Mouse (Mus musculus): ENCODE data around the gene Ctbp2. TPM values are rescaled to one million over a fixed set of nuclear protein-coding genes. Genes with fewer than 3 reads are reported as not detected.

Gene Ctbp2
- total RNA-seq, 2 experiments from 2014 or later: 28.3 to 34.7 TPM

DNA sequence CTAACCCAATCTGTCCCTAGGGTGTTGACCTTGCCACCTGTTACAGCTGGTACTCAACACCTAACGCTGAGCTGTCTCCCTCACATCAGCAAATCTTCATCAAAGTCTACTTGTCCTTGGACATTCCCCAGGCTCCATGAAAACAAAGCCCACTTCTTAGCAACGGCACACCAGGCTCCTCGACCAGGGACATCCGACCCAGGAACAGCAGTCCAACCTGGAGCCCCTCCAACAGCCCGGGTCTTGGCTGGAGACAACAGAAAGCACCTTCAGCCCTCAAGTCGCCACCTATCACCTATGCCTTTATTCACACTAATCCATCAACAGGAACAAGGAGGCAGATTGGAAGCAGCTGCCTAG lies 65.0 kb downstream of the Ctbp2 start:
- intact Hi-C loops (cut with DNase I): no loop called here
- DNase-seq (ENCODE audit: extremely low spot score in 1 of 2, low spot score in 2 of 2): no peak

DNA sequence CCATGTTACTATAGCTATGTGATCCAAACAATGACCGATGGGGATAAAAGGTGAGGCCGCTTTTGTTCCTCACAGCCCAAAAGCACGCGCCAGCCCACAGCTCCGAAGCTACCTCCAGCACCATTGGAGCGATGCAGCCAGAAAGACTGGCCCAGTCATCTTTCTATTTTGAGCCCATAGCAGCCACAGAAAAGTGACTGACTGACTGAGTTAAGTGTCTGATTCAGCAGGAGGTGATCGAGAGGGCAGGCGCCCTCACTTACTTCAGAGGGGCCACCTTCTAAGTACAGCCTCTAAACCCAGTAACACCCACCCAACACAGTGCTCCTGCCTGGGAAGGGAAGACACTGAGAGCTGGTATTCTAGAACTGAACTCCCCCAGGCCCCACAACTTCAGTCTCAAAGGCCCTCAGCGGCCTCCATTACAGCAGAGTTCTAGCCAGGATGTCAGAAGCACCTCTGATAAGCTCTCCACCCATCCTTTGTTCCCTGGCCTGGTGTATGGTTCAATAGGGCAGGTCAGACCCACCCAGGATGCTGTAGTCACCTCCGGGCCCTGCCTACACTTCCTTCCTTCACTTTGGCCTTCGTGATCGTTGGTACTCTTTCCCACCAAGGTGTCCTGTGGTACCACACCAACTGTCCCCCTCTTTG lies 65.5 kb downstream of the Ctbp2 start:
- DNase-seq (ENCODE audit: extremely low spot score in 1 of 2, low spot score in 2 of 2): no peak
- intact Hi-C loops (cut with DNase I): no loop called here

DNA sequence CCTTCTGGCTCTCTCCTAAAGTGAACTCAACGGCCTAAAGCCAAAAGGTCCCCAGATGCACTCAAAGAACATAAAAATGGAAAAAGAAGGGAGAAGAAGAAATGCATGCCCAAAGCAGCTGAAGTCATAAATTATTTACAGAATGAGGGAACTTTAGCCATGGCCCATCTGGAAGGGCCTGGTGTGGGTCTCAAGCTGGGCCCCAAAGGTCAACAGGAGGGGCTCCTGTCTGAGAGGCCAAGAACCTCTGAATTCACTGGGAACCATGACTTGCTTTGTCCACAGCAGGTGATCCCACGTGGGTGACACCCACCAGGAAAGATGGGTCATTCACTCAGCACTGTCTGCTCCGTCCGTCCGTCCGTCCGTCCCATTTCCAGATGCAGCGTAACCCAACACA lies 67.2 kb downstream of the Ctbp2 start:
- no peak for DNase-seq (ENCODE audit: extremely low spot score in 1 of 2, low spot score in 2 of 2)
- intact Hi-C loops (cut with DNase I): no loop called here

DNA sequence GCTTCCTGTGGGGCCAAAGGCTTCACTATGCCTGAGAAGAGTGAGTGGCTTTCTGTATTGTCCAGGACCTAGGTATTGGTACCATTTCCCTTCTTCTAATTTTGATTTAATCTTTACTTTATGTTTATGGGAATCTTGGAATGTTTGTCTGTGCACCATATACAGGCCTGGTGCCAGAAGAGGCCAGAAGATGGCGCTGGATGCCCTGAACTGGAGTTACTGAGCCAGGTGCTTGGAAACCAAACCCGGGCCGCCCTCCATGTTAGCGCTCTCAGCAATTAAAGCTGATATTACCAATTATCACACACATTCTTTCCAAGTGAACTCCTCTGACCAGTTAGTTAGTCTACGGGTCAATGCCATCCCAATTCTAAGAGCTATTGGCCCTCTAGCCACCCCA lies 69.7 kb downstream of the Ctbp2 start:
- intact Hi-C loops (cut with DNase I): no loop called here

DNA sequence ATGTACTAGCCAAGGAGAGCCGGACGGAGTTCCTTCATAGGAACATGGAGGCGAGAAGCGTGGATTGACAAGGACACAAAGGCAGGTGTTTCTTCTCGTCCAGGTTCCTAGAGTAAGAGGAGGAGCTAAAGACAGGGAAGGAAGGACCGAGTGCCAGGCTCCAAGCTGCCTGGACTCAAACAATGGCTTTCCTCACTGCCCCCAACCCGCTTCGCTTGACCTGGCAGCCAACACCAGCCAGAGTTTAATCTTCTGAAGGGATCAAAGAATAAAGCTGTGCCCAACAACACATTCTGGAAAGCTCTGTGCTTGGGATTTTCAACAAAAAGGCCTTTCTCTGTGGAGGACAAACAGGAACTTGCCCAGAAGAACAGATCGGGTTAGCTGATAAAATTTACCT lies 70.4 kb downstream of the Ctbp2 start:
- intact Hi-C loops (cut with DNase I): no loop called here
- DNase-seq (ENCODE audit: extremely low spot score in 1 of 2, low spot score in 2 of 2): no peak

More for the DNA sequence above, 69.7 kb downstream of the Ctbp2 start:
- DNase-seq (ENCODE audit: extremely low spot score in 1 of 2, low spot score in 2 of 2): no peak

DNA sequence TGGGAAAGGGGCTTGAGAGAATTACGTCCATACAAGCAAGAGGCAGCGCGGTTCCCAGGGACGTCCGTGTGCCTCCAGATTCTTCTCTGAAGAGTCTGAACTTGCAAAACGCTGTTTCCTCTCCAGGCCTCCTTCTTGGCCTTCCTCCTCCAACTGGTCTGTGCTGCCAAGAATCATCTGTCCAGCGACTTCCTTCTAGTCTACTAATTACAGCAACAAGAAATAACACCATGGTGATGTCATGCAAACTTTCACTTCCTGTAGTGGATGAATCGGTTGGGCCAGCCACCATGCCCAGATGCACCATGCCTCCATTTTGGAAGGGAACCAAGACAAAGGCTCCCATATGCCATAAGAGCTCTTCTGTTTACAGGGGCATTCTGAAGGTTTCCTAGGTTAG lies 71.3 kb downstream of the Ctbp2 start:
- intact Hi-C loops (cut with DNase I): no loop called here
- DNase-seq (ENCODE audit: extremely low spot score in 1 of 2, low spot score in 2 of 2): no peak

DNA sequence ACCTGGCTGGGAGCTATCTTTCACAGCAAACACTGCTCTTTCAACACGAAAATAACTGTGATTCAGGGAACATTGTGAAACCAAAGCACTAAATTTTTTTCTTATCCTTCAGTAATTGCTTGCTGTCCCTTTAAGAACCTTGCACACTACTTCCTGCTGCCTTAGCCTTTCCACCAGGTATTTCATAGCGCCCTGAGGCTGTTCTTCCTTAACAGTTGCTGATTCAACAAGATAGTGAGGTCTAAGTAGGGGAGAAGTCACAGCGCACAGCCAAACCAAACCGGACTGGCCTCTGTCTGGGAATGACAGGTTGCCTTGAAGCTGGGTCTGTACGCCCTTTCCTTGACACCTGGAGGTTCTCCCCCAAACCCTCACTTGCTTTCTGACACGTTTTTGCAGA lies 73.5 kb downstream of the Ctbp2 start:
- no peak for DNase-seq (ENCODE audit: extremely low spot score in 1 of 2, low spot score in 2 of 2)
- intact Hi-C loops (cut with DNase I): no loop called here

DNA sequence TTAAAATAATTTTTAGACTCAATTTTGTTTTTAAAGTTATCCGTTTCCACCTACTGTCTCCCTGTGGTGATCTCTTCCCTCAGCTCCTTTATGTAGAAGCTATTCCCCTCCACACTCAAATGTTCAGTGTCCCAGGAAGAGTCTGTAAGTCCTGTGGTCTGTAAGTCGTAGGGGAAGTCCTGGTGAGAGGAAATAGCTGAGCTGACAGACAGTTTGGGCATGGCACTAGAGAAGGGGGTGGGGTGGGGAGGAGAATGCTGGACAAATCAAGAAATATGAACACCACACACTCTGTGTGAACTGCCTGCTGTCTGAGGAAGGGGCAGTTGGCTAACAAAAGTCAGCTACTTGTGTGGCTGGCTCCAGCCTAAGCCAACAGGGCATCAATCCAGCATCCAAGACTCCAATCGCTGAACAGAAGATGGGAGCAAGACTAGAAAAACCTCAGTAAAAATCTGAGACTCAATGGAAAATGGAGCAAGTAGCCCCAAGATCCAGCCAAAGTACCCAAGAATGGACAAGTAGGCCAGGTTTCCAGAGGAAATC lies 76.0 kb downstream of the Ctbp2 start:
- no peak for DNase-seq (ENCODE audit: extremely low spot score in 1 of 2, low spot score in 2 of 2)
- intact Hi-C loops (cut with DNase I): no loop called here

DNA sequence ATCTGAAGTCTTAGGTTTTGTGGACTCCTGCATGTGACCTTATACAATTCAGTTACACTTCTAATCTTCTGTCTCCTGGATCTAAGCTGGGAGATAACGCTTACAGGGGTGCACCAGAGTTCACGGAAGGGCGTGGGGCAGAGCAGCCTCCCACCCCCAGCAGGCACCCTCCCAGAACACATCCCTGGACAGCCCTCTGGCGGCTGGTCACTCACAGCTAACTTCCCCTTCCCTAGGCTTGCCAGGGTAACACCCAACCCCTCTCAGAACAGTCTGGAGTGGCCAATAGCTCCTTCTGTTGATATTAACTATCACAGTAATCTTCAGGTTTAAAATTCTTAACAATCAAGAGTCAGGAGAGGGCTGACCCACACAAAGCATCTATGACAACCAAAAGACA lies 76.9 kb downstream of the Ctbp2 start:
- peak in 1 of 2 experiments; percentile 52 for DNase-seq (ENCODE audit: extremely low spot score in 1 of 2, low spot score in 2 of 2)
- intact Hi-C loops (cut with DNase I): no loop called here

DNA sequence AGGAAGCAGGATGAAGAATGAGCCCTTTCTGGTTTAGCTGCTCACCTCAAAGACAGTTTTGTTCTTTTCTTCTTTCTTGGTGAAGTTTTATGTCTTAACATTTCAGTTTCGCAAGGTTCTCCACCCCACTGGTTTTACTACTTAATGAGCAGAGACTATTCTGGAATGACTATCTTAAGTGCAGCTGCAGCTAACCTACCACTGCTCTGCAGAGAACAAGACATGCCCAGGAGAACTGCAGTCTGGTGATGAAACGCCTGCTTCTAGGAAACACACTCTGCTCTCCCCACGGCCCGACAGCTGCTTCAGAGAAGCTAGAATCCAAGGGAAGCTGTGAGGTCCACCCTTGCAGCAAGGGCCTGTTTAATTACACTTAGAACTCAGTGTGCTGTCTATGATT lies 79.4 kb downstream of the Ctbp2 start:
- DNase-seq (ENCODE audit: extremely low spot score in 1 of 2, low spot score in 2 of 2): no peak
- intact Hi-C loops (cut with DNase I): no loop called here

DNA sequence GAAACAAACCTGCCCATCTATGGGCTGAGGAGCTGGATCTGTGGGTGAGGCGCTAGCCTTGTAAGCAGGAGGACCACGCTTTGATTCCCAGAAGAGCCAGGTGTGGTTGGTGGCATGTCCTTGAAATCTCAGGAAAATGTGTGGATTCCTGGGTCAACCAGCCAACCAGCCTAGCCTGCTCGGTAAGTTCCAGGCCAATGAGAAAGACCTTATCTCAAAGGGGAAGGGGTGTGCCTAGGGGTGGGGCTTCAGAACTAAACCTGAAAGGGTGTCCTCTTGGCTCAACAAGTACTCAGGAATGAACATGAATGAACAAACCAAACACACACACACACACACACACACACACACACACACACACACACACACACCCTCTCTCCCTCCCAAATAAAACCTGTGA lies 82.4 kb downstream of the Ctbp2 start:
- DNase-seq (ENCODE audit: extremely low spot score in 1 of 2, low spot score in 2 of 2): no peak
- intact Hi-C loops (cut with DNase I): no loop called here

DNA sequence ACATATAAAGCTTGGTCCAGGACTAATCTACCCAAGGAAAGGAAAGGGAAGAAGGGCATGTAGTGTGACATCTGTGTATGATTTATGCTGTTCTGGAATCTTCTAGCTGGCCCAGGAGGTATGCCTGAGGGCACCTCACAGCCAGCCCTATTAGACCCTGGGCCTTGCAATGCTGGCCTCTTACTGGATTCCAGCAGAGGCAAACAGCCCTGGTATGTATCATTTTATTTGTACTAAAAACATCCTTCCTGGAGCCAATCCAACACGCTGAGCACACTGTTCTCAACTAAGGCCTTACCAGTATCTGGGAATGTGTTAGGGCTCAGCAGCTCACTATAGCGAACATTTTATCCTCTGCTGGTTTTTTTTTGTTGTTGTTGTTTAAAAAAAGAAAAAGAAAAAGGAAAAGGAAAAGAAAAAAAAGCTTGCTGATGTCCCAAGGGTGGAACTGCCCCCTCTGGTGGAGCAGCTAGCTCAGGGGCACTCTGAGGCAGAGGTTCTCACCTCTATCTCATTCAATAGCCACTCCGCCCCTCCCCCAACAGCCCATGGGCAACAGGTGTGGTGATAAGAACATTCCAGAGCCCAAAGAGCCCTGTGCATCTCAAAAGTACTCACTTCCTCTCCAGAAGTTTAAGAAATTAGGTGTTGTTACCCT lies 83.3 kb downstream of the Ctbp2 start:
- intact Hi-C loops (cut with DNase I): no loop called here
- DNase-seq (ENCODE audit: extremely low spot score in 1 of 2, low spot score in 2 of 2): peak in 1 of 2 experiments; percentile 56

DNA sequence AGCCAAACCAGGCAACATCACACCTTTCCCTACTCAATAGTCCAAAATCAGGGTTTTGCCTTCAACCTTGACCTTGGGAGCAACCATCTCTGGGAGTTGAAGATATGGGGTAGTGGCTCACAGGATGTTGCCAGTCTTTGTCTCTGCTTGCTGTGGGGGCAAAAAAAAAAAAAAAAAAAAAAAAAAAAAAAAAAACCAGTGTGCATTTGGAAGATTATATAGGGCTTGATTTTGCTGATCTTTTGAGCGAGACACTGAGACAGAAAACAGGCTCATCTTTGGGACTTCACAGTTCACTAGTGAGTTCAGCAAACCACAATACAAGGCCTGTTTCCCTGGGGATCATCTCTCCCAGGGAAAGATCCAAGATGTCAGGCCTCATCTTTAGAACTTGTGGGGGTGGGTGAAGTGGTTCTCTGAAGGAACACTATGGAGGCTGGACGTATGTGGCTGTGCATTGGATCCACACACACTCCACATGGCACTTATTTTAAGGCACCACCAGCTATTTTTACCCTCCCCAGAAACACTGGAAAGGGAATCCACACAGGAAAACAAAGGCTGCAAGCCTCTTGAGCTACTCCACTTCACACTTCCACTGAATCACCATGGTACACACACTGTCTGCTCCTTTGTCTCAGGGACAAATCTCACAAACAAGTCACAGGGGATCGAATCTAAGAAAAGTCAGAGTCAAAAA lies 84.4 kb downstream of the Ctbp2 start:
- no peak for DNase-seq (ENCODE audit: extremely low spot score in 1 of 2, low spot score in 2 of 2)
- intact Hi-C loops (cut with DNase I): loop anchor here (10.0 kb wide), 1 partner anchor 195 kb away; no protein-coding TSS in a partner anchor

DNA sequence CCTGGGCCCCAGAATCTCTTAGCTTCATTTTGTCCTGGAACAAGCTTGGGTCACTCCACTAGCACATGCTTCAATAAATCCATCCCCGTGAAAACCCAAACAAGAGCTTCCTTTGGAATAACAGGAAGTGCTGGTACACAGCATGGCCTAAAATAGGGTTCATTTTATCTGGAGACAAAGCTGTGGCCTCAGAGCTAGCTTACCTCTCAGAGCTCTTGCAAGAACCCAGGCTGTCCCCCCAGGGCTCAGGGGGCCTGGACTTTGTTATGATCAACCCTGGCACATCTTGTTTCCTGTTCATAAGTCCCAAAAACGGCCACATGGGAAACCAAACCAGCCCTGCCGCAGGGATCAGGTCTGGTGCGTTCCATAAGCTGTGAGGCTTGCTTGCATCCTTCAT lies 86.5 kb downstream of the Ctbp2 start:
- intact Hi-C loops (cut with DNase I): loop anchor here (10.0 kb wide), 1 partner anchor 197 kb away; no protein-coding TSS in a partner anchor
- DNase-seq (ENCODE audit: extremely low spot score in 1 of 2, low spot score in 2 of 2): no peak

DNA sequence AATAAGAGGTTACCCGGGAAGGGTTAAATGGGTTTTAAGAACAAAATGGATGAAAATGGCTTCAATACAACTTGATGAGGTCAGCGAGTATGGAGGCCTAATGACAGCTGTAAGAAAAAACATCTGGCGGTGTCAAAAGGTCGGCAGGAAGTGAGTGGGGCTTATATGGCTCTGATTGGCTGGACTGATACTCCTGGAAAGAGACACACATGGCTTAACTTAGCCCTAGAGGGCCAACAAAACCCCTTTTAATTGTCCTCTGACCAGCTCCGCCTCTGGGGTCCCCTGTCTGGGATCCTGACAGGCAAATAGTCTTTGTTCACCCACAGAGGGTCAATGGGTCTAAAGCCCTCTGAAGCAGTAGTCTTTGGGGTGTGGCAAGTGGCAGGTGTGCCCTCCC lies 86.9 kb downstream of the Ctbp2 start:
- intact Hi-C loops (cut with DNase I): loop anchor here (10.0 kb wide), 1 partner anchor 198 kb away; no protein-coding TSS in a partner anchor
- no peak for DNase-seq (ENCODE audit: extremely low spot score in 1 of 2, low spot score in 2 of 2)

DNA sequence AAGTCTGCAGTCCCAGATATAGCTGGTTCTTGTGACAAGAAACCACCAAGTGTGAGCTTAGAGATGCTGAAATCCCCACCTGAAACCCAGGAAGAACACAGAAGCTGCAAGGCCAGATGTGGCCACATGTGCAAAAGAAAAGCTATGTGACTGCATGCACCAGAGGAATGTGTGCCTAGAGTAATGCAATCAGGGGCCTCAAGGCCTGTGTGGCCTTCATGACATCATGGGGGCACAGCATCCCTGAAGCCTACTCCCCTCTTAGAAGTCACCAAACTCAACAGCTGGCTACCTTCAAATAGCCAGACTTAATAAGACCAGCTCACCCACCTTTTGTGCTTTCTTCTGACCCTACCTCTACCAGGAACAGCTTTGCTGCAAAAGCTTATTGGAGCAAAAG lies 88.3 kb downstream of the Ctbp2 start:
- intact Hi-C loops (cut with DNase I): loop anchor here (10.0 kb wide), 1 partner anchor 199 kb away; no protein-coding TSS in a partner anchor
- no peak for DNase-seq (ENCODE audit: extremely low spot score in 1 of 2, low spot score in 2 of 2)

DNA sequence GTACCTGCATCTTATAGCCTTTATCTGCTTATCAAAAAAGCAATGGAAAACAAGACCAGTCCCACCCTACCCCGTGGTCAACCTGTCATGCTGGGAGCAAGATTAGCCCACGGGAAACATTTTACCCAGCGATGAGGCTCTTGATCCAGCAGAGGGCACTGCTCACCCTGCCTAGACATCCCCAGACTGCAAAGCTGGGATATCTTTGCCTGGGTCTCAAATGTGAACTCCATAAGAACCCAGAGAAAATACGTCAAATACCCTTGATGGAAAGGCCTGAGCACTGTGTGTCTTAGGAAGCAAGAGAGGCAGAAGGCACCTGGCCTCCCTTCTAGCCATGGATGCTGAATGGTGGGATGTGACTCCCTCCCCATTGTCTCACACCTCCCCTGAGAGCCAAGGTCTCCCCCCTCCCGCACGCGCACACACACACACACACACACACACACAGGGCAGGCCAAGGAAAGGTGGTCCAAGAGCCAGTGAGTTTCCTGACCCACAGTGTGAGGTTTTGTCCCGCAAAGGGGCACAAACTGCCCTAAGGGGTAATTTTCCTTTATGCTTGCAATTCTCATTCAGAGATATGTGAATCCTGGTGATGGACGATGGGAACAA lies 91.5 kb downstream of the Ctbp2 start:
- peak; percentile 65 to 66 for DNase-seq (ENCODE audit: extremely low spot score in 1 of 2, low spot score in 2 of 2)
- intact Hi-C loops (cut with DNase I): loop anchor here (2.0 to 10.0 kb wide), 3 partner anchors 90 to 604 kb away; partner anchors contain the start of genes Ctbp2, Edrf1 and Fgfr2

DNA sequence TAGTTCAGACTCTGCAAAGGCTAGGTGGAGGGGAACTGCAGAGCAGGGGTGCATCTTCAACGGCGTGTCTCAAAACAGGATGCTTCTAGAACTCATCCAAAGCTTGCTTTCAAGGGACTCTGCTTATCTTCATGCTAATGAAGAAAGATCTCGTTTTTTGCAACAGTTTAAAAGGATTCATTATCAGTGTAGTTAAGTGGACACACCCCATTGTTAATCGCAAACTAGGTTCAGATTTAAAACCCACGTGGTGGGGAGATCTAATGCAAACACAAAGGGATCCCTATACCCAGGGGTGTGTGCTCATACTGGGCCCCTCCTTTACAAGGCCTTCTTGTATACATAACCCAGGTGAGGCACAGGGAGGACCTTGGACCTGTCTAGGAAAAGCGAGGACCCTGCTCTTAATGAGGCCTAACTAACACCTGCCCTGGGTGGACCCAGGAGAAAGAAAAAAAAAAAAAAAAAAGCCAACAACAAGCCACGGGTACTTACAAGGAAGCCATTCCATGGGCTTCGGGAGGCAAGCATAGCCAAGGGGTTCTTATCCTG lies 94.6 kb downstream of the Ctbp2 start:
- DNase-seq (ENCODE audit: extremely low spot score in 1 of 2, low spot score in 2 of 2): no peak
- intact Hi-C loops (cut with DNase I): loop anchor here (5.0 to 10.0 kb wide), 2 partner anchors 93 to 205 kb away; partner anchors contain the start of genes Ctbp2 and Fgfr2

DNA sequence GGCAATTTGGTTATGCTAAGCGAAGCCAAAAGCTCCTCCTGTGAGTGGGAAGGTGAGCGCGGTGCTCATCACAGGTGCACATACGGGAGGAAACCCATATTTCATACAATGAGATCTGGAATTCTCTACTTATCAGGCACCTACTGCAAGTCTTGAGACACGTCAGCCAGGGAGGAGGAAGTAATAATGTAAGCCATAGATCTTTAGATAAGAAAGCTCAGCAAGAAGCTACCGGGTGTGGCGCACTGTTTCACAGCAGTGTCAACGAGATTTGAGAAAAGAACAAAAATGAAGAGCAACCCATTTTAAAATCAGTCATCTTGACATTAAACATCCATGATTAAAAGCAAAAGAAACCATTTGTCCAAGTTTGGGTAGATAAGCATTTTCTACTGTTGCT lies 95.2 kb downstream of the Ctbp2 start:
- intact Hi-C loops (cut with DNase I): no loop called here
- no peak for DNase-seq (ENCODE audit: extremely low spot score in 1 of 2, low spot score in 2 of 2)

All from left cerebral cortex, postnatal 10 days (tissue).